In genomic region chr10:41809080-41809770, GRCm38 (mm10) we compare ENCODE assay signal across 8 mouse cellular contexts. TPM values are rescaled to one million over a fixed set of nuclear protein-coding genes. Genes with fewer than 3 reads are reported as not detected.
DNase-seq lines count a peak whose midpoint lies in the region; ATAC-seq and TF ChIP-seq lines count a peak whose summit lies in the region.

No protein-coding gene starts in this region.

- ATAC-seq in neural tube, embryonic 11.5 days (ENCODE audit: insufficient read depth, low FRiP score, low TSS enrichment): peak; percentile 83
- ATAC-seq in forebrain, postnatal 0 days: peak; percentile 89
- ATAC-seq in hindbrain, embryonic 14.5 days (ENCODE audit: low FRiP score): peak; percentile 90
- ATAC-seq in limb, embryonic 14.5 days (ENCODE audit: low FRiP score, low read depth): peak; percentile 84
- peak; percentile 87 for ATAC-seq in midbrain, embryonic 14.5 days (ENCODE audit: low FRiP score, low TSS enrichment)

- no peak for TF ChIP-seq CTCF in cerebellum, adult 2 months (IDR thresholded peaks at IDR 0.05; ENCODE audit: borderline replicate concordance, insufficient read depth, low read depth, low read length)
- no peak for TF ChIP-seq CTCF in forebrain, postnatal 0 days (IDR thresholded peaks at IDR 0.05; ENCODE audit: low read depth)
- TF ChIP-seq CTCF in testis, adult 2 months (IDR thresholded peaks at IDR 0.05; ENCODE audit: control insufficient read depth, insufficient read depth, insufficient replicate concordance, low read depth, low read length): no peak

- no peaks in the 10 kb centered on the region for H3K27me3 ChIP-seq in neural tube, embryonic 11.5 days (ENCODE audit: control insufficient read depth, insufficient read depth, low read length)
- no peaks in the 10 kb centered on the region for H3K27me3 ChIP-seq in cerebellum, adult 2 months (ENCODE audit: control insufficient read depth, insufficient read depth, low read length)
- no peaks in the 10 kb centered on the region for H3K27me3 ChIP-seq in forebrain, postnatal 0 days (ENCODE audit: insufficient read depth, low read length)
- no peaks in the 10 kb centered on the region for H3K27me3 ChIP-seq in hindbrain, embryonic 14.5 days (ENCODE audit: control insufficient read depth, insufficient read depth, low read length)
- H3K27me3 ChIP-seq in limb, embryonic 14.5 days (ENCODE audit: control insufficient read depth, insufficient read depth, low read length): no peaks in the 10 kb centered on the region
- H3K27me3 ChIP-seq in midbrain, embryonic 14.5 days (ENCODE audit: control insufficient read depth, insufficient read depth, low read length): no peaks in the 10 kb centered on the region
- H3K27me3 ChIP-seq in testis, adult 2 months (ENCODE audit: control insufficient read depth, insufficient read depth, low read length): no peaks in the 10 kb centered on the region

- H3K27ac ChIP-seq in neural tube, embryonic 11.5 days (ENCODE audit: low read depth, low read length): peak overlapping the region; percentile 91; the same call in 1 of the 2 replicates
- peak overlapping the region; percentile 52; the same call in 1 of the 2 replicates for H3K27ac ChIP-seq in cerebellum, adult 2 months (ENCODE audit: insufficient read depth, low read length)
- H3K27ac ChIP-seq in forebrain, postnatal 0 days (ENCODE audit: low read depth, low read length): peak overlapping the region; percentile 93
- H3K27ac ChIP-seq in hindbrain, embryonic 14.5 days: peak overlapping the region; percentile 93
- H3K27ac ChIP-seq in limb, embryonic 14.5 days (replicated peaks; ENCODE audit: low read depth, low read length): peak overlapping the region; percentile 94
- peak overlapping the region; percentile 94 for H3K27ac ChIP-seq in midbrain, embryonic 14.5 days (replicated peaks; ENCODE audit: low read depth, low read length)
- H3K27ac ChIP-seq in testis, adult 2 months (ENCODE audit: control insufficient read depth, insufficient read depth, low read depth, low read length): peak overlapping the region; percentile 95

- peak; percentile 88 for DNase-seq in neural tube, embryonic 11.5 days (ENCODE audit: low spot score)
- DNase-seq in neural tube, embryonic 10.5 days (ENCODE audit: extremely low spot score, low spot score): no peak
- DNase-seq in cerebellum, adult 2 months: peak; percentile 90 to 93
- DNase-seq in forebrain, postnatal 0 days: no peak
- DNase-seq in hindbrain, embryonic 14.5 days (ENCODE audit: low spot score): peak; percentile 93
- DNase-seq in limb, embryonic 14.5 days (ENCODE audit: low spot score): peak; percentile 97
- DNase-seq in midbrain, embryonic 14.5 days: peak; percentile 96

- peaks cover 11% of the 10 kb centered on the region; the same call in 1 of the 2 replicates for H3K4me1 ChIP-seq in neural tube, embryonic 11.5 days (ENCODE audit: control insufficient read depth, insufficient read depth, low read length)
- peaks cover 4% of the 10 kb centered on the region for H3K4me1 ChIP-seq in cerebellum, adult 2 months (ENCODE audit: control insufficient read depth, insufficient read depth, low read length)
- peaks cover 23% of the 10 kb centered on the region for H3K4me1 ChIP-seq in forebrain, postnatal 0 days (ENCODE audit: insufficient read depth)
- peaks cover 29% of the 10 kb centered on the region for H3K4me1 ChIP-seq in hindbrain, embryonic 14.5 days (replicated peaks; ENCODE audit: control insufficient read depth, insufficient read depth, low read length)
- peaks cover 19% of the 10 kb centered on the region for H3K4me1 ChIP-seq in limb, embryonic 14.5 days (ENCODE audit: control insufficient read depth, insufficient read depth, low read length)
- peaks cover 26% of the 10 kb centered on the region for H3K4me1 ChIP-seq in midbrain, embryonic 14.5 days (ENCODE audit: control insufficient read depth, insufficient read depth, low read length)
- H3K4me1 ChIP-seq in testis, adult 2 months (ENCODE audit: control insufficient read depth, insufficient read depth, low read length): peaks cover 7% of the 10 kb centered on the region

- no peak for TF ChIP-seq POLR2A in cerebellum, adult 2 months (IDR thresholded peaks at IDR 0.05; ENCODE audit: borderline replicate concordance, insufficient read depth, low read length)
- TF ChIP-seq POLR2A in limb, embryonic 14.5 days (IDR thresholded peaks at IDR 0.05; ENCODE audit: borderline replicate concordance, extremely low read depth, insufficient read depth, insufficient read length): 0 out of 2 replicates have a peak, but pooled peaks have one; percentile 59
- peak; percentile 70; the same call in 1 of the 2 replicates for TF ChIP-seq POLR2A in testis, adult 2 months (IDR thresholded peaks at IDR 0.05; ENCODE audit: control insufficient read depth, low read depth, low read length)

- H3K36me3 ChIP-seq in neural tube, embryonic 11.5 days (ENCODE audit: control insufficient read depth, insufficient read depth, low read length): no peaks in the 10 kb centered on the region
- H3K36me3 ChIP-seq in forebrain, postnatal 0 days (ENCODE audit: insufficient read depth): no peaks in the 10 kb centered on the region
- H3K36me3 ChIP-seq in hindbrain, embryonic 14.5 days (replicated peaks; ENCODE audit: control insufficient read depth, insufficient read depth): no peaks in the 10 kb centered on the region
- no peaks in the 10 kb centered on the region for H3K36me3 ChIP-seq in limb, embryonic 14.5 days (ENCODE audit: control insufficient read depth, insufficient read depth, low read length)
- no peaks in the 10 kb centered on the region for H3K36me3 ChIP-seq in midbrain, embryonic 14.5 days (ENCODE audit: control insufficient read depth, insufficient read depth, low read length)
- no peaks in the 10 kb centered on the region; the same call in 1 of the 2 replicates for H3K36me3 ChIP-seq in testis, adult 2 months (ENCODE audit: control insufficient read depth, insufficient read depth, low read length)

- peak overlapping the region; percentile 73 for H3K4me3 ChIP-seq in neural tube, embryonic 11.5 days (ENCODE audit: low read depth, low read length)
- H3K4me3 ChIP-seq in cerebellum, adult 2 months (replicated peaks; ENCODE audit: insufficient read depth, low read depth, low read length): peak overlapping the region; percentile 90
- peak overlapping the region; percentile 90 for H3K4me3 ChIP-seq in forebrain, postnatal 0 days (ENCODE audit: low read depth, low read length)
- H3K4me3 ChIP-seq in hindbrain, embryonic 14.5 days (replicated peaks; ENCODE audit: low read length): peak overlapping the region; percentile 96
- H3K4me3 ChIP-seq in limb, embryonic 14.5 days (replicated peaks; ENCODE audit: low read length): peak overlapping the region; percentile 72
- H3K4me3 ChIP-seq in midbrain, embryonic 14.5 days (replicated peaks; ENCODE audit: low read depth, low read length): peak overlapping the region; percentile 83
- peak overlapping the region; percentile 81 for H3K4me3 ChIP-seq in testis, adult 2 months (ENCODE audit: control insufficient read depth, low read depth, low read length)

- 3% methylated on average over 25 of the region's 25 CpGs for WGBS in neural tube, embryonic 11.5 days
- WGBS in cerebellum, adult 2 months: 3% methylated on average over 25 of the region's 25 CpGs
- WGBS in forebrain, postnatal 0 days: 3% methylated on average over 25 of the region's 25 CpGs
- 3% methylated on average over 25 of the region's 25 CpGs for WGBS in hindbrain, embryonic 14.5 days
- 4% methylated on average over 25 of the region's 25 CpGs for WGBS in limb, embryonic 14.5 days
- WGBS in midbrain, embryonic 14.5 days: 2% methylated on average over 25 of the region's 25 CpGs

- no peaks in the 10 kb centered on the region for H3K9me3 ChIP-seq in neural tube, embryonic 11.5 days (ENCODE audit: control insufficient read depth, low read length)
- no peaks in the 10 kb centered on the region for H3K9me3 ChIP-seq in forebrain, postnatal 0 days (ENCODE audit: low read length)
- no peaks in the 10 kb centered on the region for H3K9me3 ChIP-seq in hindbrain, embryonic 14.5 days (ENCODE audit: control insufficient read depth, low read length)
- H3K9me3 ChIP-seq in limb, embryonic 14.5 days (ENCODE audit: control insufficient read depth, low read length): no peaks in the 10 kb centered on the region
- H3K9me3 ChIP-seq in midbrain, embryonic 14.5 days (ENCODE audit: control insufficient read depth, low read length): no peaks in the 10 kb centered on the region

- peak overlapping the region; percentile 78 for H3K9ac ChIP-seq in neural tube, embryonic 11.5 days (ENCODE audit: low read length)
- H3K9ac ChIP-seq in forebrain, postnatal 0 days: peak overlapping the region; percentile 80
- peak overlapping the region; percentile 85 for H3K9ac ChIP-seq in hindbrain, embryonic 14.5 days
- H3K9ac ChIP-seq in limb, embryonic 14.5 days (ENCODE audit: low read depth, low read length, severe bottlenecking): peak overlapping the region; percentile 76
- peak overlapping the region; percentile 80 for H3K9ac ChIP-seq in midbrain, embryonic 14.5 days (replicated peaks; ENCODE audit: low read length)

- peak overlapping the region; percentile 60 for H3K4me2 ChIP-seq in neural tube, embryonic 11.5 days (ENCODE audit: low read depth)
- H3K4me2 ChIP-seq in forebrain, postnatal 0 days (ENCODE audit: low read depth): peak overlapping the region; percentile 83
- H3K4me2 ChIP-seq in hindbrain, embryonic 14.5 days (replicated peaks): peak overlapping the region; percentile 63
- peak overlapping the region; percentile 81 for H3K4me2 ChIP-seq in limb, embryonic 14.5 days (replicated peaks; ENCODE audit: low read depth, low read length, severe bottlenecking)
- H3K4me2 ChIP-seq in midbrain, embryonic 14.5 days (ENCODE audit: low read length): peak overlapping the region; percentile 67

RNA-seq across cellular contexts. Expression of gene Cep57l1, which starts 0.4 kb away (rescaled TPM):
- 17.8 and 19.1 TPM in 2 replicates for polyA plus RNA-seq in neural tube, embryonic 11.5 days (2014; fragmentation: Nextera tagmentation; extraction: Ambion mirVana)
- polyA plus RNA-seq in cerebellum, adult 2 months (2012; rRNA removed): 5.3 and 5.4 TPM in 2 replicates
- total RNA-seq in forebrain, postnatal 0 days (2014; rRNA removed): 10.3 and 11.7 TPM in 2 replicates
- polyA plus RNA-seq in forebrain, postnatal 0 days (2015; fragmentation: Nextera tagmentation; extraction: Ambion mirVana): 7.3 and 10.2 TPM in 2 replicates
- polyA plus RNA-seq in hindbrain, embryonic 14.5 days (2014; fragmentation: Nextera tagmentation; extraction: Ambion mirVana): 11.8 and 12.9 TPM in 2 replicates
- polyA plus RNA-seq in limb, embryonic 14.5 days (2012; rRNA removed): 10.8 and 13.2 TPM in 2 replicates
- polyA plus RNA-seq in limb, embryonic 14.5 days (2014; fragmentation: Nextera tagmentation; extraction: Ambion mirVana): 16.8 and 20.4 TPM in 2 replicates
- polyA plus RNA-seq in midbrain, embryonic 14.5 days (2014; fragmentation: Nextera tagmentation; extraction: Ambion mirVana): 13.6 and 16.3 TPM in 2 replicates
- 15.0 and 18.9 TPM in 2 replicates for polyA plus RNA-seq in testis, adult 2 months (2012; rRNA removed)

RNA-seq across cellular contexts. Expression of gene Sesn1, which starts 0.5 kb away (rescaled TPM):
- 24.7 and 30.5 TPM in 2 replicates for polyA plus RNA-seq in neural tube, embryonic 11.5 days (2014; fragmentation: Nextera tagmentation; extraction: Ambion mirVana)
- 67.7 and 76.9 TPM in 2 replicates for polyA plus RNA-seq in cerebellum, adult 2 months (2012; rRNA removed)
- total RNA-seq in forebrain, postnatal 0 days (2014; rRNA removed): 43.4 and 44.4 TPM in 2 replicates
- polyA plus RNA-seq in forebrain, postnatal 0 days (2015; fragmentation: Nextera tagmentation; extraction: Ambion mirVana): 28.4 and 34.0 TPM in 2 replicates
- polyA plus RNA-seq in hindbrain, embryonic 14.5 days (2014; fragmentation: Nextera tagmentation; extraction: Ambion mirVana): 37.1 and 42.7 TPM in 2 replicates
- 32.4 and 37.0 TPM in 2 replicates for polyA plus RNA-seq in limb, embryonic 14.5 days (2012; rRNA removed)
- 42.9 and 46.8 TPM in 2 replicates for polyA plus RNA-seq in limb, embryonic 14.5 days (2014; fragmentation: Nextera tagmentation; extraction: Ambion mirVana)
- polyA plus RNA-seq in midbrain, embryonic 14.5 days (2014; fragmentation: Nextera tagmentation; extraction: Ambion mirVana): 29.5 and 33.9 TPM in 2 replicates
- 9.9 and 12.7 TPM in 2 replicates for polyA plus RNA-seq in testis, adult 2 months (2012; rRNA removed)

Comparison
In these comparisons a context has a peak if more than half of its experiments do, and no peak if none do; other contexts are left out.
1. DNase-seq: peak in neural tube, embryonic 11.5 days (single experiment), cerebellum, adult 2 months (2 of 2), hindbrain, embryonic 14.5 days (single experiment), limb, embryonic 14.5 days (single experiment) and midbrain, embryonic 14.5 days (single experiment); none in neural tube, embryonic 10.5 days (single experiment) and forebrain, postnatal 0 days (single experiment).
2. Peak in every context shown above with its lines, with median percentiles within 50 percentile points of each other: ATAC-seq, H3K27ac ChIP-seq, H3K4me2 ChIP-seq, H3K4me3 ChIP-seq and H3K9ac ChIP-seq.